Mouse (Mus musculus) heart, embryonic 11.5 days (tissue): ENCODE data around the gene C2cd5. TPM values are rescaled to one million over a fixed set of nuclear protein-coding genes. Genes with fewer than 3 reads are reported as not detected.

Experiments
- polyA plus RNA-seq: library from polyadenylated mRNA; unstranded; fragments of >200 nt; fragmentation: Nextera tagmentation; extraction: Ambion mirVana; gene quantifications from 2 replicates; pipeline ENCODE4 v1.2.1, GENCODE M21; 2014

The C2cd5 gene
- polyA plus RNA-seq, 1 experiment from 2014 or later: 23.3 TPM

Other genes starting within 250 kb of the C2cd5 start
- gene St8sia1, start 135.7 kb downstream of the C2cd5 start, polyA plus RNA-seq: 3.6 and 5.2 TPM in 2 replicates
- 18.0 and 19.8 TPM in 2 replicates for gene Etnk1, start 67.1 kb upstream of the C2cd5 start, polyA plus RNA-seq